Mouse (Mus musculus): ENCODE results near the gene Aaas. TPM values are rescaled to one million over a fixed set of nuclear protein-coding genes. Genes with fewer than 3 reads are reported as not detected.
"Not testable (repeated sequence)": the region's sequence is repeated elsewhere in the genome, so short reads cannot be mapped to it uniquely, and the experiment has no call there.

The Aaas gene
- total RNA-seq, 2 experiments from 2014 or later = 12.5 to 12.8 TPM

- DNase-seq = no peak
- intact Hi-C loops (cut with DNase I) = no loop called here
Observed at GRCm38 (mm10) chr15:102358834-102359233, 8.3 kb upstream of the Aaas start.

GRCm38 (mm10) chr15:102358126-102358525 lies 7.6 kb upstream of the Aaas start:
- intact Hi-C loops (cut with DNase I) = no loop called here
- no peak for DNase-seq

- no peak for DNase-seq
- intact Hi-C loops (cut with DNase I) = no loop called here
Observed at GRCm38 (mm10) chr15:102356501-102357325, 6.1 kb upstream of the Aaas start.

GRCm38 (mm10) chr15:102355871-102356441 lies 5.4 kb upstream of the Aaas start:
- intact Hi-C loops (cut with DNase I) = no loop called here

GRCm38 (mm10) chr15:102355134-102355870 lies 4.7 kb upstream of the Aaas start:
- intact Hi-C loops (cut with DNase I) = no loop called here
- DNase-seq = peak; percentile 55 to 70

More at GRCm38 (mm10) chr15:102355871-102356441, 5.4 kb upstream of the Aaas start:
- DNase-seq = peak in 1 of 2 experiments; percentile 15

GRCm38 (mm10) chr15:102353986-102354385 lies 3.4 kb upstream of the Aaas start:
- intact Hi-C loops (cut with DNase I) = no loop called here
- no peak for DNase-seq

GRCm38 (mm10) chr15:102352177-102352576 lies 1.6 kb upstream of the Aaas start:
- no peak for DNase-seq
- intact Hi-C loops (cut with DNase I) = no loop called here

- intact Hi-C loops (cut with DNase I) = loop anchor here (2.0 kb wide), 1 partner anchor 26 kb away; no protein-coding TSS in a partner anchor
Observed at GRCm38 (mm10) chr15:102350942-102351291, 346 bp upstream of the Aaas start.

GRCm38 (mm10) chr15:102346444-102346843 lies 4.1 kb downstream of the Aaas start:
- no peak for DNase-seq
- intact Hi-C loops (cut with DNase I) = no loop called here

More at GRCm38 (mm10) chr15:102350942-102351291, 346 bp upstream of the Aaas start:
- no peak for DNase-seq

- intact Hi-C loops (cut with DNase I) = loop anchor here (5.0 kb wide), 2 partner anchors 78 to 93 kb away; no protein-coding TSS in a partner anchor
- no peak for DNase-seq
Observed at GRCm38 (mm10) chr15:102344490-102344889, 6.1 kb downstream of the Aaas start.

GRCm38 (mm10) chr15:102341580-102341979 lies 9.0 kb downstream of the Aaas start:
- intact Hi-C loops (cut with DNase I) = loop anchor here (5.0 kb wide), 2 partner anchors 81 to 96 kb away; no protein-coding TSS in a partner anchor
- peak; percentile 53 to 65 for DNase-seq

GRCm38 (mm10) chr15:102339612-102340011 lies 11.0 kb downstream of the Aaas start:
- DNase-seq = no peak
- intact Hi-C loops (cut with DNase I) = loop anchor here (5.0 kb wide), 2 partner anchors 83 to 98 kb away; no protein-coding TSS in a partner anchor

- DNase-seq = no peak
- intact Hi-C loops (cut with DNase I) = no loop called here
Observed at GRCm38 (mm10) chr15:102336946-102337345, 13.6 kb downstream of the Aaas start.

GRCm38 (mm10) chr15:102335925-102336324 lies 14.6 kb downstream of the Aaas start:
- not testable (repeated sequence) for DNase-seq

GRCm38 (mm10) chr15:102335254-102335653 lies 15.3 kb downstream of the Aaas start:
- intact Hi-C loops (cut with DNase I) = no loop called here
- DNase-seq = no peak

More at GRCm38 (mm10) chr15:102335925-102336324, 14.6 kb downstream of the Aaas start:
- intact Hi-C loops (cut with DNase I) = not testable (repeated sequence)

- DNase-seq = peak; percentile 77 to 83
- intact Hi-C loops (cut with DNase I) = no loop called here
Observed at GRCm38 (mm10) chr15:102331610-102332015, 19.0 kb downstream of the Aaas start, which contains the start of gene Myg1. Gene Myg1, plus strand, starts transcription at chr15:102331709.

- no peak for DNase-seq
- intact Hi-C loops (cut with DNase I) = no loop called here
Observed at GRCm38 (mm10) chr15:102326892-102327291, 23.7 kb downstream of the Aaas start.

GRCm38 (mm10) chr15:102326022-102326576 lies 24.5 kb downstream of the Aaas start, which contains the start of gene Pfdn5:
Gene Pfdn5, plus strand, starts transcription at chr15:102326116.
- intact Hi-C loops (cut with DNase I) = no loop called here
- peak; percentile 86 to 90 for DNase-seq

GRCm38 (mm10) chr15:102324654-102325473 lies 25.7 kb downstream of the Aaas start:
- DNase-seq = peak; percentile 15 to 34
- intact Hi-C loops (cut with DNase I) = no loop called here

All from heart, postnatal 36 days (tissue).